Mouse (Mus musculus) layer of hippocampus, adult 9-11 months (tissue): ENCODE measurements around the gene Gm8165.
"Not testable (repeated sequence)": the region's sequence is repeated elsewhere in the genome, so short reads cannot be mapped to it uniquely, and the experiment has no call there.

ENCODE experiments used
- DNase-seq: peaks from one replicate; pipeline ENCODE4 v3.0.0; 2022

Gm8165 gene

GRCm38 (mm10) chr14:43677099-43677498 lies at the start of gene Gm8165:
Gene Gm8165, minus strand, starts transcription at chr14:43677199.
- not testable (repeated sequence) for DNase-seq

- DNase-seq = not testable (repeated sequence)
Observed at GRCm38 (mm10) chr14:43697621-43698020, 20.6 kb upstream of the Gm8165 start, which contains the start of gene Gm7324. Gene Gm7324, plus strand, starts transcription at chr14:43697828.
